Mouse (Mus musculus) MEL (cell line): ENCODE measurements around the gene Pnmal1. TPM values are rescaled to one million over a fixed set of nuclear protein-coding genes. Genes with fewer than 3 reads are reported as not detected.

ENCODE experiments used
- DNase-seq: peaks from one replicate; pipeline ENCODE4 v3.0.0; 2011; ENCODE audit warnings: low read depth, low spot score
- H3K27ac ChIP-seq: 2 replicates; pipeline ENCODE4 v1.5.1; 2012; ENCODE audit warnings: low read depth, mild to moderate bottlenecking, control low read depth, low read length, moderate library complexity; ENCODE audit not compliant: control insufficient read depth
- H3K27me3 ChIP-seq, 2 experiments: fragments of 150-350 bp in 1 of 2; sonication (generic) in 1 of 2; 2 replicates each; pipeline ENCODE4 v1.6.1; 2012; ENCODE audit warnings: low read length in 2 of 2, mild to moderate bottlenecking in 2 of 2, improper control_type of control experiment in 1 of 2, moderate library complexity in 1 of 2; ENCODE audit not compliant: insufficient read depth in 2 of 2, control insufficient read depth in 1 of 2
- H3K36me3 ChIP-seq, 2 experiments: 2 replicates each; pipeline ENCODE4 v1.6.1; 2012 to 2014; ENCODE audit warnings: low read length in 2 of 2, improper control_type of control experiment in 1 of 2, inconsistent platforms in 1 of 2, mild to moderate bottlenecking in 1 of 2; ENCODE audit not compliant: insufficient read depth in 2 of 2, control insufficient read depth in 1 of 2
- H3K4me1 ChIP-seq, 2 experiments: fragments of 150-350 bp in 1 of 2; sonication (generic) in 1 of 2; 2 replicates each; pipeline ENCODE4 v1.6.1; 2012; ENCODE audit warnings: low read length in 2 of 2, improper control_type of control experiment in 1 of 2, mild to moderate bottlenecking in 1 of 2; ENCODE audit not compliant: insufficient read depth in 2 of 2, control insufficient read depth in 1 of 2
- H3K4me3 ChIP-seq, 2 experiments: fragments of 150-350 bp in 1 of 2; sonication (generic) in 1 of 2; 2 replicates each; pipeline ENCODE4 v1.5.1; 2012; ENCODE audit warnings: low read depth in 2 of 2, low read length in 2 of 2, mild to moderate bottlenecking in 2 of 2, moderate library complexity in 2 of 2, control low read depth in 1 of 2, improper control_type of control experiment in 1 of 2; ENCODE audit not compliant: control insufficient read depth in 1 of 2, insufficient read depth in 1 of 2
- H3K79me2 ChIP-seq: 2 replicates; pipeline ENCODE4 v1.6.1; 2012; ENCODE audit warnings: mild to moderate bottlenecking, low read length, moderate library complexity; ENCODE audit not compliant: control insufficient read depth, poor library complexity, insufficient read depth
- H3K9ac ChIP-seq: 2 replicates; pipeline ENCODE4 v1.6.1; 2012; ENCODE audit warnings: low read depth, mild to moderate bottlenecking, control low read depth, low read length, moderate library complexity; ENCODE audit not compliant: control insufficient read depth, poor library complexity, severe bottlenecking
- H3K9me3 ChIP-seq: fragments of 150-350 bp; sonication (generic); replicated peaks from 2 replicates; pipeline ENCODE4 v1.6.1; 2012; ENCODE audit warnings: mild to moderate bottlenecking, low read length, improper control_type of control experiment, moderate library complexity; ENCODE audit not compliant: insufficient read depth
- BHLHE40 ChIP-seq: IDR thresholded peaks from 2 replicates; pipeline ENCODE4 v1.6.1; 2012; ENCODE audit warnings: low read depth, mild to moderate bottlenecking, inconsistent platforms, low read length, improper control_type of control experiment, borderline replicate concordance
- CHD1 ChIP-seq: IDR thresholded peaks from 2 replicates; pipeline ENCODE4 v1.6.1; 2012; ENCODE audit warnings: low read depth, mild to moderate bottlenecking, inconsistent platforms, low read length, improper control_type of control experiment
- CHD2 ChIP-seq: IDR thresholded peaks from 2 replicates; pipeline ENCODE4 v1.6.1; 2011; ENCODE audit warnings: low read length, improper control_type of control experiment
- CTCF ChIP-seq, 3 experiments: IDR thresholded peaks in 2 of 3; conservative IDR thresholded peaks in 1 of 3; 2 replicates each; pipeline ENCODE4 v1.5.1; 2011 to 2012; ENCODE audit warnings: low read length in 3 of 3, low read depth in 2 of 3, mild to moderate bottlenecking in 2 of 3, improper control_type of control experiment in 1 of 3, inconsistent platforms in 1 of 3, mixed read lengths in 1 of 3, moderate library complexity in 1 of 3; ENCODE audit not compliant: control insufficient read depth in 1 of 3, insufficient read depth in 1 of 3, poor library complexity in 1 of 3, severe bottlenecking in 1 of 3
- E2F4 ChIP-seq: IDR thresholded peaks from 2 replicates; pipeline ENCODE4 v1.6.1; 2011; ENCODE audit warnings: low read depth, low read length, improper control_type of control experiment, borderline replicate concordance
- ELF1 ChIP-seq: IDR thresholded peaks from 2 replicates; pipeline ENCODE4 v1.6.1; 2014; ENCODE audit warnings: low read depth, mild to moderate bottlenecking, inconsistent platforms, low read length, improper control_type of control experiment, moderate library complexity
- EP300 ChIP-seq, 2 experiments: IDR thresholded peaks; 2 replicates each; pipeline ENCODE4 v1.6.1; 2011; ENCODE audit warnings: improper control_type of control experiment in 2 of 2, low read length in 2 of 2, low read depth in 1 of 2, mild to moderate bottlenecking in 1 of 2
- ETS1 ChIP-seq: IDR thresholded peaks from 2 replicates; pipeline ENCODE4 v1.6.1; 2012; ENCODE audit warnings: low read depth, mild to moderate bottlenecking, inconsistent platforms, low read length, improper control_type of control experiment, moderate library complexity
- GABPA ChIP-seq: IDR thresholded peaks from 2 replicates; pipeline ENCODE4 v1.6.1; 2012; ENCODE audit warnings: low read depth, mild to moderate bottlenecking, inconsistent platforms, low read length, improper control_type of control experiment, moderate library complexity
- GATA1 ChIP-seq: IDR thresholded peaks from 2 replicates; pipeline ENCODE4 v1.6.1; 2011; ENCODE audit warnings: low read depth, low read length, improper control_type of control experiment
- HCFC1 ChIP-seq: IDR thresholded peaks from 2 replicates; pipeline ENCODE4 v1.6.1; 2012; ENCODE audit warnings: low read depth, mild to moderate bottlenecking, inconsistent platforms, low read length, improper control_type of control experiment, moderate library complexity
- JUND ChIP-seq: IDR thresholded peaks from 2 replicates; pipeline ENCODE4 v1.6.1; 2011; ENCODE audit warnings: low read depth, mild to moderate bottlenecking, improper control_type of control experiment, low read length
- KAT2A ChIP-seq: conservative IDR thresholded peaks from 2 replicates; pipeline ENCODE4 v1.6.1; 2012; ENCODE audit warnings: low read depth, low read length, improper control_type of control experiment, inconsistent platforms
- MAFK ChIP-seq: IDR thresholded peaks from 2 replicates; pipeline ENCODE4 v1.6.1; 2011; ENCODE audit warnings: low read depth, mild to moderate bottlenecking, low read length, improper control_type of control experiment, borderline replicate concordance
- MAX ChIP-seq: IDR thresholded peaks from 2 replicates; pipeline ENCODE4 v1.6.1; 2011; ENCODE audit warnings: low read length, improper control_type of control experiment
- MAZ ChIP-seq: IDR thresholded peaks from 2 replicates; pipeline ENCODE4 v1.6.1; 2012; ENCODE audit warnings: low read depth, mild to moderate bottlenecking, inconsistent platforms, low read length, improper control_type of control experiment
- MEF2A ChIP-seq: IDR thresholded peaks from 2 replicates; pipeline ENCODE4 v1.6.1; 2014; ENCODE audit warnings: low read depth, mild to moderate bottlenecking, inconsistent platforms, low read length, improper control_type of control experiment; ENCODE audit not compliant: poor library complexity, insufficient replicate concordance, severe bottlenecking; ENCODE audit errors: extremely low read depth
- MXI1 ChIP-seq: IDR thresholded peaks from 2 replicates; pipeline ENCODE4 v1.6.1; 2011; ENCODE audit warnings: mild to moderate bottlenecking, low read depth, low read length, improper control_type of control experiment
- MYB ChIP-seq: IDR thresholded peaks from 2 replicates; pipeline ENCODE4 v1.6.1; 2011; ENCODE audit warnings: mild to moderate bottlenecking, low read depth, low read length, improper control_type of control experiment
- MYC ChIP-seq: IDR thresholded peaks from 2 replicates; pipeline ENCODE4 v1.6.1; 2011; ENCODE audit warnings: low read depth, mild to moderate bottlenecking, low read length, improper control_type of control experiment, moderate library complexity
- NELFE ChIP-seq: IDR thresholded peaks from 2 replicates; pipeline ENCODE4 v1.6.1; 2011; ENCODE audit warnings: low read depth, low read length, improper control_type of control experiment
- NRF1 ChIP-seq: IDR thresholded peaks from 2 replicates; pipeline ENCODE4 v1.6.1; 2014; ENCODE audit warnings: low read depth, mild to moderate bottlenecking, inconsistent platforms, low read length, improper control_type of control experiment, moderate library complexity; ENCODE audit not compliant: poor library complexity, insufficient read depth, severe bottlenecking
- POLR2A ChIP-seq, 2 experiments: IDR thresholded peaks; 2 replicates each; pipeline ENCODE4 v1.6.1; 2011 to 2012; ENCODE audit warnings: low read length in 2 of 2, mild to moderate bottlenecking in 2 of 2, control low read depth in 1 of 2, improper control_type of control experiment in 1 of 2, low read depth in 1 of 2, moderate library complexity in 1 of 2; ENCODE audit not compliant: control insufficient read depth in 1 of 2, insufficient read depth in 1 of 2, poor library complexity in 1 of 2
- POLR2AphosphoS2 ChIP-seq: IDR thresholded peaks from 2 replicates; pipeline ENCODE4 v1.6.1; 2011; ENCODE audit warnings: low read length, improper control_type of control experiment
- POLR2AphosphoS5 ChIP-seq: IDR thresholded peaks from 2 replicates; pipeline ENCODE4 v1.6.1; 2012; ENCODE audit warnings: low read depth, borderline replicate concordance, mild to moderate bottlenecking, inconsistent platforms, low read length, moderate library complexity, mixed read lengths
- RAD21 ChIP-seq: IDR thresholded peaks from 2 replicates; pipeline ENCODE4 v1.6.1; 2011; ENCODE audit warnings: mild to moderate bottlenecking, low read depth, low read length, improper control_type of control experiment
- RCOR1 ChIP-seq: IDR thresholded peaks from 2 replicates; pipeline ENCODE4 v1.6.1; 2012; ENCODE audit warnings: low read depth, mild to moderate bottlenecking, inconsistent platforms, low read length, improper control_type of control experiment
- SIN3A ChIP-seq: IDR thresholded peaks from 2 replicates; pipeline ENCODE4 v1.6.1; 2012; ENCODE audit warnings: low read length, improper control_type of control experiment, inconsistent platforms
- SMC3 ChIP-seq: IDR thresholded peaks from 2 replicates; pipeline ENCODE4 v1.6.1; 2011; ENCODE audit warnings: low read depth, low read length, improper control_type of control experiment
- TBP ChIP-seq: IDR thresholded peaks from 2 replicates; pipeline ENCODE4 v1.8.0; 2011; ENCODE audit warnings: low read depth, low read length, improper control_type of control experiment
- TCF12 ChIP-seq: IDR thresholded peaks from 2 replicates; pipeline ENCODE4 v1.6.1; 2014; ENCODE audit warnings: low read depth, mild to moderate bottlenecking, inconsistent platforms, low read length, improper control_type of control experiment, moderate library complexity
- UBTF ChIP-seq: IDR thresholded peaks from 2 replicates; pipeline ENCODE4 v1.6.1; 2012; ENCODE audit warnings: low read depth, mild to moderate bottlenecking, inconsistent platforms, low read length, improper control_type of control experiment, moderate library complexity, borderline replicate concordance; ENCODE audit not compliant: insufficient read depth
- USF1 ChIP-seq: IDR thresholded peaks from 2 replicates; pipeline ENCODE4 v1.6.1; 2014; ENCODE audit warnings: low read depth, mild to moderate bottlenecking, inconsistent platforms, low read length, improper control_type of control experiment, moderate library complexity
- USF2 ChIP-seq, 2 experiments: IDR thresholded peaks; 2 replicates each; pipeline ENCODE4 v1.6.1; 2011 to 2012; ENCODE audit warnings: improper control_type of control experiment in 2 of 2, low read length in 2 of 2, borderline replicate concordance in 1 of 2, inconsistent platforms in 1 of 2, low read depth in 1 of 2, mild to moderate bottlenecking in 1 of 2; ENCODE audit not compliant: insufficient read depth in 1 of 2
- ZC3H11A ChIP-seq: IDR thresholded peaks from 2 replicates; pipeline ENCODE4 v1.6.1; 2012; ENCODE audit warnings: low read depth, mild to moderate bottlenecking, inconsistent platforms, low read length, improper control_type of control experiment
- ZKSCAN1 ChIP-seq: IDR thresholded peaks from 2 replicates; pipeline ENCODE4 v1.6.1; 2012; ENCODE audit warnings: low read depth, mild to moderate bottlenecking, inconsistent platforms, low read length, improper control_type of control experiment, moderate library complexity
- ZMIZ1 ChIP-seq: IDR thresholded peaks from 2 replicates; pipeline ENCODE4 v1.6.1; 2012; ENCODE audit warnings: low read depth, mild to moderate bottlenecking, inconsistent platforms, low read length, improper control_type of control experiment, moderate library complexity
- ZNF384 ChIP-seq: IDR thresholded peaks from 2 replicates; pipeline ENCODE4 v1.6.1; 2012; ENCODE audit warnings: low read depth, mild to moderate bottlenecking, inconsistent platforms, low read length, improper control_type of control experiment
- polyA plus RNA-seq, 2 experiments: library from polyadenylated mRNA; stranded (reverse) in 1 of 2; unstranded in 1 of 2; fragments of >175 nt in 1 of 2; fragments of >200 nt in 1 of 2; gene quantifications; 2 replicates each; pipeline versions ENCODE4 v1.2.1 to v1.2.4; 2012; ENCODE audit warnings: low replicate concordance in 2 of 2, low read depth in 1 of 2; ENCODE audit not compliant: insufficient read length in 2 of 2, insufficient read depth in 1 of 2, missing spikeins in 1 of 2
- total RNA-seq: library from RNA; depleted of rRNA; stranded (reverse); fragments of 300-350 nt; gene quantifications from 2 replicates; pipeline ENCODE4 v1.2.3, GENCODE M21; 2012

Pnmal1 gene
- total and polyA plus RNA-seq, 3 experiments, result 0.19 to 0.53 TPM; not detected in 1

- Histone ChIP-seq H3K36me3 (peaks cover 0 to 9% of the 10 kb centered on the region in 2 experiments; a peak in 2 of 4 replicates), H3K4me1 (peaks cover 8 to 12% of the 10 kb centered on the region in 2 experiments), H3K9me3 (no peaks in the 10 kb centered on the region), H3K9ac (no peak overlapping the region), H3K27ac (no peak overlapping the region), H3K27me3 (no peaks in the 10 kb centered on the region), H3K4me3 (peak overlapping the region in 1 of 2 experiments; percentile 4; a peak in 1 of 4 replicates), H3K79me2 (no peaks in the 10 kb centered on the region)
- peak; percentile 58 for DNase-seq
- TF ChIP-seq EP300 (IDR thresholded peaks at IDR 0.05; ENCODE audit: low read depth in 1 of 2, low read length in 2 of 2) (peak; percentile 67 to 76; a peak in 3 of 4 replicates), POLR2AphosphoS2 (no peak), TCF12 (peak; percentile 82), USF1 (no peak), MEF2A (no peak), NRF1 (no peak), CHD2 (no peak), NELFE (no peak), ZNF384 (peak; percentile 78; the same call in 1 of the 2 replicates), USF2 (IDR thresholded peaks at IDR 0.05; ENCODE audit: borderline replicate concordance in 1 of 2, insufficient read depth in 1 of 2, low read depth in 1 of 2, low read length in 2 of 2) (no peak), POLR2AphosphoS5 (no peak), BHLHE40 (no peak), POLR2A (IDR thresholded peaks at IDR 0.05; ENCODE audit: control insufficient read depth in 1 of 2, insufficient read depth in 1 of 2, low read depth in 1 of 2, low read length in 2 of 2, poor library complexity in 1 of 2) (no peak), UBTF (no peak), MAZ (no peak), GATA1 (peak; percentile 78), JUND (no peak), SIN3A (no peak), CHD1 (no peak), ZKSCAN1 (peak; percentile 44; the same call in 1 of the 2 replicates), ZC3H11A (no peak), ETS1 (peak; percentile 57), ELF1 (no peak), E2F4 (no peak), SMC3 (no peak), HCFC1 (no peak), MAX (no peak; the same call in 1 of the 2 replicates), MXI1 (no peak), CTCF (IDR thresholded peaks at IDR 0.05 in 2 of 3, conservative IDR thresholded peaks at IDR 0.05 in 1 of 3; ENCODE audit: control insufficient read depth in 1 of 3, insufficient read depth in 1 of 3, low read depth in 2 of 3, low read length in 3 of 3, poor library complexity in 1 of 3, severe bottlenecking in 1 of 3) (no peak), MYB (no peak), KAT2A (no peak), GABPA (no peak), TBP (no peak), RAD21 (no peak), RCOR1 (peak; percentile 48; the same call in 1 of the 2 replicates), MAFK (no peak), ZMIZ1 (no peak), MYC (no peak)
Observed at GRCm38 (mm10) chr7:16999233-16999632, 39.8 kb downstream of the Pnmal1 start.
